Mouse (Mus musculus) forebrain, embryonic 13.5 days (tissue): Measurements from ENCODE around the gene C330021F23Rik. TPM values are rescaled to one million over a fixed set of nuclear protein-coding genes. Genes with fewer than 3 reads are reported as not detected.

Experiments
- ATAC-seq: fragments of 200-750 bp; cut with Nextera tagmentation; 2 replicates; pipeline ENCODE4 v1.8.0; 2017
- H3K27ac ChIP-seq: fragments of 300-500 bp; sonication (generic); 2 replicates; pipeline ENCODE4 v1.5.1; 2015; ENCODE audit warnings: inconsistent platforms, mild to moderate bottlenecking, moderate library complexity
- H3K27me3 ChIP-seq: fragments of 300-500 bp; sonication (generic); 2 replicates; pipeline ENCODE4 v1.6.1; 2015; ENCODE audit warnings: mild to moderate bottlenecking, inconsistent platforms
- H3K36me3 ChIP-seq: fragments of 300-500 bp; sonication (generic); 2 replicates; pipeline ENCODE4 v1.6.1; 2015; ENCODE audit warnings: mild to moderate bottlenecking, inconsistent platforms; ENCODE audit not compliant: poor library complexity, severe bottlenecking
- H3K4me1 ChIP-seq: fragments of 300-500 bp; sonication (generic); 2 replicates; pipeline ENCODE4 v1.6.1; 2015; ENCODE audit warnings: inconsistent platforms
- H3K4me2 ChIP-seq: fragments of 300-500 bp; sonication (generic); 2 replicates; pipeline ENCODE4 v1.6.1; 2015; ENCODE audit warnings: inconsistent platforms, mild to moderate bottlenecking, moderate library complexity
- H3K4me3 ChIP-seq: fragments of 300-500 bp; sonication (generic); 2 replicates; pipeline ENCODE4 v1.5.1; 2015; ENCODE audit warnings: mild to moderate bottlenecking, inconsistent platforms
- H3K9ac ChIP-seq: fragments of 300-500 bp; sonication (generic); 2 replicates; pipeline ENCODE4 v1.6.1; 2015; ENCODE audit warnings: mild to moderate bottlenecking, inconsistent platforms
- H3K9me3 ChIP-seq: fragments of 300-500 bp; sonication (generic); replicated peaks from 2 replicates; pipeline ENCODE4 v1.6.1; 2016; ENCODE audit warnings: inconsistent platforms
- WGBS: fragments of 180-500 bp; shearing (Covaris S2); methylation state at CpG from one replicate; pipeline ENCODE4 v1.1.7; 2015; 5-methylcytosine and 5-hydroxymethylcytosine counted together
- polyA plus RNA-seq: library from polyadenylated mRNA; unstranded; fragments of >200 nt; fragmentation: Nextera tagmentation; extraction: Ambion mirVana; gene quantifications from 2 replicates; pipeline ENCODE4 v1.2.1, GENCODE M21; 2015

The C330021F23Rik gene
- polyA plus RNA-seq, 1 experiment from 2014 or later: 1.6 TPM

DNA sequence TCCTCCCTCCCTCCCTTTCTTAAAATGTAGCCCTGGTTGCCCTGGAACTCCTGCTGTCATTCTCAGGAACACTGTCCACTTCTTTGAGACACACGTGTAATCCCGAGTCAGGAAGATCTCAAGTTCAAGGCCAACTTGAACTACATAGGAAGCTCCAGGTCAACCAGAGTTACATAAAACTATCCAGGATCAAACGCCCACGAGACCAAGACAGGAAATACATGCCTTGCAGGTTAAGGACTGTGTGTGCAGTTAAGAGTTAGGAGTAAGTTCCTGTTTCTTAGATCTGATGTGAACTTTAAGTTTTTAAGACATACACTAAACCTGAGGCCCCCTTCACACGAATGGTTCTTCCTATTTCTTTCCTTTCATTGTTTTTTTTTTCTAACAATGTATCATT lies 59.2 kb downstream of the C330021F23Rik start:
- no peak overlapping the region for H3K9ac ChIP-seq
- no peak overlapping the region for H3K27ac ChIP-seq
- WGBS: 66% methylated on average over 5 of the region's 5 CpGs
- no peak overlapping the region for H3K4me2 ChIP-seq
- no peak overlapping the region for H3K4me3 ChIP-seq
- H3K36me3 ChIP-seq: no peaks in the 10 kb centered on the region
- no peak for ATAC-seq
- peaks cover 15% of the 10 kb centered on the region for H3K27me3 ChIP-seq
- H3K4me1 ChIP-seq: peaks cover 10% of the 10 kb centered on the region
- H3K9me3 ChIP-seq: no peaks in the 10 kb centered on the region

DNA sequence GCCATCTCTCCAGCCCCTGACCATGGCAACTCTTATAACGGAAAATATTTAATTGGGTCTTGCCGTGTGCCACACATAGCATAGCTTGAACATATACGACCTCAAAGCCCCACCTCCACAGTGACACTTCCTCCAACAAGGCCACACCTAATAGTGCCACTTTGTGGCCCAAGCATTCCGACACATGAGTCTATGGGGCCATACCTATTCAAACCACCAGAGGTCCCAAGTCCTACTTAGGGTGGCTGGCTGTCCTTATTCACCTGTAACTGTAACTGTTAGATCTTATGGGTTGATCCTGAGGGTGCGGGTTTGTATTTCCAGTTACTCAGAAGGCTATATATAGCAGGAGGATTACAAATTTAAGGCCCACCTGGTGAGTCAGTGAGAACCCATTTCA lies 60.2 kb downstream of the C330021F23Rik start:
- Histone ChIP-seq H3K4me1 (peaks cover 5% of the 10 kb centered on the region; the same call in 1 of the 2 replicates), H3K9ac (no peak overlapping the region), H3K27me3 (peaks cover 15% of the 10 kb centered on the region), H3K36me3 (no peaks in the 10 kb centered on the region), H3K9me3 (no peaks in the 10 kb centered on the region), H3K4me3 (no peak overlapping the region), H3K27ac (no peak overlapping the region), H3K4me2 (no peak overlapping the region)
- ATAC-seq: peak; percentile 22; the same call in 1 of the 2 replicates
- WGBS: 27% methylated on average over 5 of the region's 5 CpGs

DNA sequence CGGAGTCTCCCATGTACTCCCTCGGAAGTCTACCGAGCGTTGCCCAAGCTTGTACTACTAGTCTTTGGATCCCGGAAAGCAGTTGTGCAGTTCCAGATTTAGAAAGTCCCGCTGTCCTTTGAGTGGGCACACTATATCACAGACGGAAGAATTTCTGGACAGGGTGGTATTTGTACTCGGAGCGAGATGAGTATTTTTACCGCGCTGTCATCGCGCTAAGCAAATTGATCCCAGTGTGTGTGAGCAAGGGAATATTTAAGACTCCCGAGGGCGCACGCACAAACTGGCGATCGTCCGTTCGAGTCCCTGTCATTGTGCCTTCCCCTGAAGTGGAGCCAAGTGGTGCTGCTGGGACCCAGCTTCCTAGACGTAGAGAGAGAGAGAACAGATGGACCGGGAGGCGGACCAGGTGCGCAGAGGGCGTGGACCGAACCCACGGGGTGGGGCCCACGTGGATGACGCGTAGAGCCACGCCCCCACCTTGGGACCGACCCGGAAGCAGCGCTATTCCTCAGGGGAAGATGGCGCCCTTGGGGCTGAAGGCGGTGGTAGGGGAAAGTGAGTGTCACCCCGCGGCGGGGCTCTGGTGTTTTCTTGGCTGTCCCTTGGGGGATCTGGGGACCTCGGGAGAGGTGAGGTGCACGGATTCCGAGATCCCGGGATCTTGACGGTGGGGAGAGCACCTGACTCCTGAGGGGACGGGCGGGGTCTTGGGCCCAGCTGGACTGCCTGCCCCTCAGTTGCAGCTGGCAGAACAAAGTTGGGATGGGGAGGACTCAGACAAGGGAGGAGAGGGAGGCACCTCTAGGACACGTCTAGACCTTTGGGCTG lies 63.1 kb downstream of the C330021F23Rik start, which contains the start of gene Stxbp2:
Gene Stxbp2, plus strand, starts transcription at position 309 of the 831 bp plus-strand sequence.
- ATAC-seq: peak; percentile 88
- Histone ChIP-seq H3K4me2 (peak within 1 kb of the TSS; percentile 74), H3K9me3 (no peaks in the 10 kb centered on the region), H3K27ac (no peak within 1 kb of the TSS), H3K4me3 (peak within 1 kb of the TSS; percentile 53), H3K36me3 (no peaks in the 10 kb centered on the region), H3K4me1 (peaks cover 5% of the 10 kb centered on the region; the same call in 1 of the 2 replicates), H3K9ac (peak within 1 kb of the TSS; percentile 65), H3K27me3 (peaks cover 15% of the 10 kb centered on the region)
- WGBS: 4% methylated on average over 47 of the region's 47 CpGs

- 22% methylated on average over 8 of the region's 8 CpGs for WGBS
- ATAC-seq: no peak
Measured at GRCm38 (mm10) chr8:3631478-3631875, 63.7 kb downstream of the C330021F23Rik start.

More at GRCm38 (mm10) chr8:3631478-3631875, 63.7 kb downstream of the C330021F23Rik start:
- Histone ChIP-seq H3K4me1 (peaks cover 5% of the 10 kb centered on the region; the same call in 1 of the 2 replicates), H3K27ac (no peak overlapping the region), H3K9ac (peak overlapping the region; percentile 65; the same call in 1 of the 2 replicates), H3K27me3 (peaks cover 15% of the 10 kb centered on the region), H3K9me3 (no peaks in the 10 kb centered on the region), H3K4me2 (peak overlapping the region; percentile 74), H3K4me3 (peak overlapping the region; percentile 53), H3K36me3 (peaks cover 5% of the 10 kb centered on the region; the same call in 1 of the 2 replicates)

Other genes starting within 250 kb of the C330021F23Rik start
- 0.23 TPM in 1 of 2 replicates, not detected in the other for gene A430078G23Rik, start 214.6 kb upstream of the C330021F23Rik start, polyA plus RNA-seq
- gene Arhgef18, start 175.0 kb upstream of the C330021F23Rik start, polyA plus RNA-seq: 11.1 and 11.7 TPM in 2 replicates
- gene Pex11g, start 100.3 kb upstream of the C330021F23Rik start, polyA plus RNA-seq: 3.9 and 4.8 TPM in 2 replicates
- gene Tex45, start 97.1 kb upstream of the C330021F23Rik start, polyA plus RNA-seq: 0.10 TPM in 1 of 2 replicates, not detected in the other
- gene Zfp358, start 74.9 kb upstream of the C330021F23Rik start, polyA plus RNA-seq: 67.2 and 72.0 TPM in 2 replicates
- gene Mcoln1, start 67.5 kb upstream of the C330021F23Rik start, polyA plus RNA-seq: 68.5 and 68.7 TPM in 2 replicates
- 20.3 and 23.8 TPM in 2 replicates for gene Pnpla6, start 52.6 kb upstream of the C330021F23Rik start, polyA plus RNA-seq
- 19.5 and 19.9 TPM in 2 replicates for gene Camsap3, start 19.3 kb downstream of the C330021F23Rik start, polyA plus RNA-seq
- gene Xab2, start 53.3 kb downstream of the C330021F23Rik start, polyA plus RNA-seq: 64.0 and 72.5 TPM in 2 replicates
- gene Pet100, start 53.6 kb downstream of the C330021F23Rik start, polyA plus RNA-seq: 113 and 138 TPM in 2 replicates
- 0.17 and 0.35 TPM in 2 replicates for gene Pcp2, start 57.6 kb downstream of the C330021F23Rik start, polyA plus RNA-seq
- 35.7 and 40.1 TPM in 2 replicates for gene Stxbp2, start 63.0 kb downstream of the C330021F23Rik start, polyA plus RNA-seq
- 0.31 and 0.64 TPM in 2 replicates for gene Retn, start 87.8 kb downstream of the C330021F23Rik start, polyA plus RNA-seq
- gene Mcemp1, start 97.8 kb downstream of the C330021F23Rik start, polyA plus RNA-seq: 0.15 and 0.18 TPM in 2 replicates
- 6.5 and 9.0 TPM in 2 replicates for gene Fcor, start 104.4 kb downstream of the C330021F23Rik start, polyA plus RNA-seq
- gene Trappc5, start 108.3 kb downstream of the C330021F23Rik start, polyA plus RNA-seq: 52.0 and 57.4 TPM in 2 replicates
- gene Fcer2a, start 126.2 kb downstream of the C330021F23Rik start, polyA plus RNA-seq: 0.23 and 0.37 TPM in 2 replicates
- not detected in 2 replicates for gene Clec4g, start 152.7 kb downstream of the C330021F23Rik start, polyA plus RNA-seq
- not detected in 2 replicates for gene Cd209a, start 181.0 kb downstream of the C330021F23Rik start, polyA plus RNA-seq